10 mouse cellular contexts compared by ENCODE assay signal in the genomic region with DNA sequence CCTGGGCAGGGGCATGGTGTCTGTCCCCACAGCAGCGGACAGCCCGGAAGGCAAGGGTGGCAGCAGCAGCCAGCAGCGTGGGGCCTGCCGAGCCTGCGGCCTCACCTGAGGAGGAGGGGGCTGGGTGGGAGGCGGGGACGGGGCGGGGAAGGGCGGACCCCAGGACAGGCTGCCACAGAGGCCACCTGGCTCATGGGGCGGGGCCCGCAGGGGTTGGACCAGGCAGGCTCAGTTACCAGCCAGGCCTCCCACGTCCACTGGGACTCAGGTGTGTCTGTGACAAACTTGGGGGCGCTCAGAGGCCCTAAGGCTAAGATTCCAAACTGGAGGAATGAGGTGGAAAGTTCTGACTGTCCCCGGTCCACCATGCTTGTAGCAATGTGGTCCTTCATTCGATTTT. TPM values are rescaled to one million over a fixed set of nuclear protein-coding genes. Genes with fewer than 3 reads are reported as not detected.
DNase-seq lines count a peak whose midpoint lies in the region; ATAC-seq and TF ChIP-seq lines count a peak whose summit lies in the region.
"Had no signal": no experiment of that assay in that cellular context is flagged by ENCODE, and none has a peak within 500 bp of the region (broad histone marks: within the 10 kb centered on the region; RNA-seq: fewer than 3 reads in every experiment).

TSS of gene Hpn (minus strand) at position 109 of the 400 bp plus-strand sequence.

- 16% methylated on average over 15 of the region's 15 CpGs for WGBS in intestine, embryonic 16.5 days
- WGBS in liver, embryonic 13.5 days (ENCODE audit: insufficient replicate concordance): 16% methylated on average over 15 of the region's 15 CpGs

- H3K4me3 ChIP-seq in ES-Bruce4 (ENCODE audit: low read depth, low read length): peak within 1 kb of the TSS; percentile 70
- peak within 1 kb of the TSS; percentile 51 for H3K4me3 ChIP-seq in intestine, embryonic 16.5 days (ENCODE audit: low read length)
- H3K4me3 ChIP-seq in liver, embryonic 13.5 days (replicated peaks): peak within 1 kb of the TSS; percentile 43

- intact Hi-C loops in left cerebral cortex, postnatal 14 days (cut with DNase I): no loop called here

- peak; percentile 94 for ATAC-seq in intestine, embryonic 16.5 days
- ATAC-seq in liver, embryonic 13.5 days (ENCODE audit: low read depth): peak; percentile 71

- H3K4me2 ChIP-seq in intestine, embryonic 16.5 days (ENCODE audit: low read depth, low read length): peak within 1 kb of the TSS; percentile 56
- H3K4me2 ChIP-seq in liver, embryonic 13.5 days: peak within 1 kb of the TSS; percentile 43

- H3K27ac ChIP-seq in ES-Bruce4 (ENCODE audit: insufficient read depth, low read length): no peak within 1 kb of the TSS
- H3K27ac ChIP-seq in intestine, embryonic 16.5 days (ENCODE audit: low read length): peak within 1 kb of the TSS; percentile 74
- H3K27ac ChIP-seq in liver, embryonic 13.5 days: peak within 1 kb of the TSS; percentile 86
- H3K27ac ChIP-seq: macrophage had no signal

- peak; percentile 47 for DNase-seq in embryo, embryonic 9.5 days (ENCODE audit: extremely low spot score)
- no peak for DNase-seq in embryo, embryonic 10.5 days (ENCODE audit: low spot score)
- no peak for DNase-seq in liver, embryonic 13.5 days
- DNase-seq in left cerebral cortex, postnatal 14 days (ENCODE audit: low spot score in 2 of 2): no peak
- DNase-seq in thymus, postnatal 14 days: no peak
- DNase-seq in thymus, postnatal 4 days: no peak
- DNase-seq: B cell, adult 2 months had no signal

- TF ChIP-seq POLR2A in ES-Bruce4 (IDR thresholded peaks at IDR 0.05; ENCODE audit: insufficient read depth, low read length): no peak

- H3K4me1 ChIP-seq in ES-Bruce4 (ENCODE audit: control insufficient read depth, insufficient read depth, low read length): no peaks in the 10 kb centered on the region
- H3K4me1 ChIP-seq in intestine, embryonic 16.5 days (ENCODE audit: control insufficient read depth, insufficient read depth, low read length): peaks cover 18% of the 10 kb centered on the region
- H3K4me1 ChIP-seq in liver, embryonic 13.5 days (replicated peaks): peaks cover 46% of the 10 kb centered on the region

- no peaks in the 10 kb centered on the region for H3K27me3 ChIP-seq in ES-Bruce4 (ENCODE audit: control insufficient read depth, insufficient read depth, low read length, poor library complexity, severe bottlenecking)
- no peaks in the 10 kb centered on the region for H3K27me3 ChIP-seq in intestine, embryonic 16.5 days (replicated peaks; ENCODE audit: control insufficient read depth, insufficient read depth, low read length)
- no peaks in the 10 kb centered on the region for H3K27me3 ChIP-seq in liver, embryonic 13.5 days

- H3K9me3 ChIP-seq in ES-Bruce4 (replicated peaks; ENCODE audit: control insufficient read depth, insufficient read depth, low read length, poor library complexity, severe bottlenecking): no peaks in the 10 kb centered on the region
- no peaks in the 10 kb centered on the region for H3K9me3 ChIP-seq in intestine, embryonic 16.5 days (ENCODE audit: control insufficient read depth, low read length)
- H3K9me3 ChIP-seq in liver, embryonic 13.5 days (replicated peaks): no peaks in the 10 kb centered on the region

- no peak for TF ChIP-seq CTCF in ES-Bruce4 (IDR thresholded peaks at IDR 0.05; ENCODE audit: low read depth, low read length)

- peak within 1 kb of the TSS; percentile 39 for H3K9ac ChIP-seq in ES-Bruce4 (ENCODE audit: low read depth, poor library complexity, severe bottlenecking)
- H3K9ac ChIP-seq in intestine, embryonic 16.5 days (ENCODE audit: low read depth, low read length): peak within 1 kb of the TSS; percentile 73
- H3K9ac ChIP-seq in liver, embryonic 13.5 days: peak within 1 kb of the TSS; percentile 43

- H3K36me3 ChIP-seq in ES-Bruce4 (ENCODE audit: control insufficient read depth, insufficient read depth, low read length, poor library complexity, severe bottlenecking): no peaks in the 10 kb centered on the region
- no peaks in the 10 kb centered on the region for H3K36me3 ChIP-seq in intestine, embryonic 16.5 days (ENCODE audit: control insufficient read depth, insufficient read depth, low read length)
- H3K36me3 ChIP-seq in liver, embryonic 13.5 days: no peaks in the 10 kb centered on the region

- TF ChIP-seq EP300 in ES-Bruce4 (IDR thresholded peaks at IDR 0.05; ENCODE audit: insufficient read depth, low read depth, low read length): no peak

RNA-seq across cellular contexts. Expression of gene Hpn, which starts in this region (rescaled TPM):
- polyA plus RNA-seq in ES-Bruce4 (2011; ENCODE audit: insufficient read depth, insufficient read length, low read depth, missing spikeins): 27.6 and 28.7 TPM in 2 replicates
- polyA plus RNA-seq in intestine, embryonic 16.5 days (2015; fragmentation: Nextera tagmentation; extraction: Ambion mirVana): 66.4 and 73.6 TPM in 2 replicates
- polyA plus RNA-seq in liver, embryonic 13.5 days (2015; fragmentation: Nextera tagmentation; extraction: Ambion mirVana): 45.7 and 45.8 TPM in 2 replicates
- 1 to 10 TPM; 2.0 to 3.3 TPM for total RNA-seq in left cerebral cortex, postnatal 14 days (2021)
